ENCODE assay signal across 11 mouse cellular contexts in the genomic region with DNA sequence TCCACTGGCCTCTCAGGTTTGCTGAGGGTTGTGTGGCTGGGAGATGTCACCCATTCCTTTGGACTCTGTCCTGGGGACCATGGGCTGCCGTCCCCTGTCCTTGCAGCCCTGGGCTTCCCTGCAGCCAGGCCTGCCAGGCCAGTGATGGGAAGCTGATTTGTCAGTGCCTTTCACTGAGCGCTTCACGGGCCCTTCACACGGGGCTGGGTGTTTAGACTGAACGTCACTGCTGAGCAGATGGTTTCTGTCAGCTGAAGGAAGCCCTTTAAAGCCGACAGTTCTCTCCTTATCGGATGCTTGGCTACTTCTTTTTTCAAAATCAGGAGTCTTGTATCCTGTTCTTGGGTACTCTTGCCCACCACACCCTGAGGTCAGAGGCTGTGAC.
DNase-seq lines count a peak whose midpoint lies in the region; ATAC-seq and TF ChIP-seq lines count a peak whose summit lies in the region.
"Had no signal": no experiment of that assay in that cellular context is flagged by ENCODE, and none has a peak within 500 bp of the region (broad histone marks: within the 10 kb centered on the region; RNA-seq: fewer than 3 reads in every experiment).

No protein-coding gene starts in this region.

- H3K4me1 ChIP-seq in forebrain, embryonic 15.5 days, result peaks cover 29% of the 10 kb centered on the region
- peaks cover 25% of the 10 kb centered on the region for H3K4me1 ChIP-seq in forebrain, embryonic 12.5 days
- H3K4me1 ChIP-seq in intestine, embryonic 14.5 days (replicated peaks; ENCODE audit: control insufficient read depth, insufficient read depth, low read length), result peaks cover 23% of the 10 kb centered on the region
- no peaks in the 10 kb centered on the region; the same call in 1 of the 2 replicates for H3K4me1 ChIP-seq in intestine, postnatal 0 days (replicated peaks; ENCODE audit: control insufficient read depth, insufficient read depth, low read length)
- H3K4me1 ChIP-seq in limb, embryonic 14.5 days (ENCODE audit: control insufficient read depth, insufficient read depth, low read length), result peaks cover 29% of the 10 kb centered on the region

- no peak for DNase-seq in intestine, embryonic 14.5 days (ENCODE audit: low spot score)
- DNase-seq in brain, embryonic 14.5 days (ENCODE audit: low read depth), result peak; percentile 55
- no peak for DNase-seq in limb, embryonic 14.5 days (ENCODE audit: low spot score)
- DNase-seq in embryo, embryonic 10 days (ENCODE audit: low spot score), result no peak
- DNase-seq in retina, embryonic 14.5 days (ENCODE audit: low spot score), result no peak
- DNase-seq: cerebellum, postnatal 36 days had no signal

- H3K9ac ChIP-seq in forebrain, embryonic 15.5 days (replicated peaks), result no peak overlapping the region
- H3K9ac ChIP-seq in forebrain, embryonic 12.5 days, result no peak overlapping the region
- no peak overlapping the region for H3K9ac ChIP-seq in intestine, embryonic 14.5 days (ENCODE audit: low read length)
- H3K9ac ChIP-seq in intestine, postnatal 0 days (ENCODE audit: low read depth, low read length), result no peak overlapping the region
- H3K9ac ChIP-seq in limb, embryonic 14.5 days (ENCODE audit: low read depth, low read length, severe bottlenecking), result no peak overlapping the region

- ATAC-seq in forebrain, embryonic 15.5 days (replicated peaks), result 0 out of 2 replicates have a peak, but pooled peaks have one; percentile 44
- no peak for ATAC-seq in forebrain, embryonic 12.5 days (ENCODE audit: low FRiP score)
- ATAC-seq in intestine, embryonic 14.5 days (replicated peaks; ENCODE audit: low FRiP score, low TSS enrichment, low read depth), result 0 out of 2 replicates have a peak, but pooled peaks have one; percentile 25
- no peak for ATAC-seq in intestine, postnatal 0 days
- no peak for ATAC-seq in limb, embryonic 14.5 days (ENCODE audit: low FRiP score, low read depth)

- no peak for TF ChIP-seq POLR2A in brain, embryonic 14.5 days (IDR thresholded peaks at IDR 0.05; ENCODE audit: borderline replicate concordance, extremely low read depth, insufficient read depth, insufficient read length, poor library complexity, severe bottlenecking)
- no peak for TF ChIP-seq POLR2A in limb, embryonic 14.5 days (IDR thresholded peaks at IDR 0.05; ENCODE audit: borderline replicate concordance, extremely low read depth, insufficient read depth, insufficient read length)

- no peak for TF ChIP-seq CTCF in intestine, postnatal 0 days (IDR thresholded peaks at IDR 0.05; ENCODE audit: low read depth)
- TF ChIP-seq CTCF in brain, embryonic 14.5 days (IDR thresholded peaks at IDR 0.05; ENCODE audit: borderline replicate concordance, extremely low read depth, insufficient read depth, insufficient read length), result no peak

- H3K27ac ChIP-seq in forebrain, embryonic 15.5 days (replicated peaks), result 0 out of 2 replicates have a peak overlapping the region, but pooled peaks have one; percentile 23
- no peak overlapping the region for H3K27ac ChIP-seq in forebrain, embryonic 12.5 days
- H3K27ac ChIP-seq in intestine, embryonic 14.5 days (ENCODE audit: low read depth), result peak overlapping the region; percentile 66
- H3K27ac ChIP-seq in intestine, postnatal 0 days (ENCODE audit: low read depth, low read length), result no peak overlapping the region
- H3K27ac ChIP-seq in limb, embryonic 14.5 days (replicated peaks; ENCODE audit: low read depth, low read length), result 0 out of 2 replicates have a peak overlapping the region, but pooled peaks have one; percentile 34

- H3K27me3 ChIP-seq in forebrain, embryonic 15.5 days, result no peaks in the 10 kb centered on the region
- H3K27me3 ChIP-seq in forebrain, embryonic 12.5 days, result no peaks in the 10 kb centered on the region; the same call in 1 of the 2 replicates
- H3K27me3 ChIP-seq in intestine, embryonic 14.5 days (replicated peaks; ENCODE audit: control insufficient read depth, insufficient read depth, low read length), result no peaks in the 10 kb centered on the region
- no peaks in the 10 kb centered on the region for H3K27me3 ChIP-seq in intestine, postnatal 0 days (replicated peaks; ENCODE audit: control insufficient read depth, insufficient read depth, low read length)
- no peaks in the 10 kb centered on the region for H3K27me3 ChIP-seq in limb, embryonic 14.5 days (ENCODE audit: control insufficient read depth, insufficient read depth, low read length)

- WGBS in forebrain, embryonic 15.5 days, result 51% methylated on average over 7 of the region's 7 CpGs
- WGBS in forebrain, embryonic 12.5 days, result 76% methylated on average over 7 of the region's 7 CpGs
- 32% methylated on average over 7 of the region's 7 CpGs for WGBS in intestine, embryonic 14.5 days
- 60% methylated on average over 7 of the region's 7 CpGs for WGBS in intestine, postnatal 0 days
- 24% methylated on average over 7 of the region's 7 CpGs for WGBS in limb, embryonic 14.5 days

- no peak overlapping the region for H3K4me3 ChIP-seq in forebrain, embryonic 15.5 days
- no peak overlapping the region for H3K4me3 ChIP-seq in forebrain, embryonic 12.5 days (replicated peaks)
- H3K4me3 ChIP-seq in intestine, embryonic 14.5 days (ENCODE audit: low read depth, low read length), result no peak overlapping the region
- H3K4me3 ChIP-seq in intestine, postnatal 0 days (ENCODE audit: low read depth, low read length), result no peak overlapping the region
- H3K4me3 ChIP-seq in limb, embryonic 14.5 days (replicated peaks; ENCODE audit: low read length), result no peak overlapping the region
- H3K4me3 ChIP-seq: myocyte had no signal

- 0 out of 2 replicates have a peak, but pooled peaks cover 2% of the 10 kb centered on the region for H3K36me3 ChIP-seq in forebrain, embryonic 15.5 days
- H3K36me3 ChIP-seq in forebrain, embryonic 12.5 days (replicated peaks), result peaks cover 57% of the 10 kb centered on the region
- peaks cover 61% of the 10 kb centered on the region for H3K36me3 ChIP-seq in intestine, embryonic 14.5 days (ENCODE audit: control insufficient read depth, insufficient read depth, low read length)
- peaks cover 88% of the 10 kb centered on the region for H3K36me3 ChIP-seq in intestine, postnatal 0 days (ENCODE audit: control insufficient read depth, insufficient read depth)
- peaks cover 81% of the 10 kb centered on the region for H3K36me3 ChIP-seq in limb, embryonic 14.5 days (ENCODE audit: control insufficient read depth, insufficient read depth, low read length)
- H3K36me3 ChIP-seq: G1E had no signal

- H3K9me3 ChIP-seq in forebrain, embryonic 15.5 days, result no peaks in the 10 kb centered on the region
- H3K9me3 ChIP-seq in forebrain, embryonic 12.5 days, result no peaks in the 10 kb centered on the region
- H3K9me3 ChIP-seq in intestine, embryonic 14.5 days (ENCODE audit: control insufficient read depth, low read length), result no peaks in the 10 kb centered on the region
- no peaks in the 10 kb centered on the region for H3K9me3 ChIP-seq in intestine, postnatal 0 days (ENCODE audit: control insufficient read depth)
- H3K9me3 ChIP-seq in limb, embryonic 14.5 days (ENCODE audit: control insufficient read depth, low read length), result no peaks in the 10 kb centered on the region
- H3K9me3 ChIP-seq: G1E had no signal

- H3K4me2 ChIP-seq in forebrain, embryonic 15.5 days (replicated peaks), result no peak overlapping the region
- H3K4me2 ChIP-seq in forebrain, embryonic 12.5 days, result no peak overlapping the region
- peak overlapping the region; percentile 9; the same call in 1 of the 2 replicates for H3K4me2 ChIP-seq in intestine, embryonic 14.5 days (ENCODE audit: low read length)
- H3K4me2 ChIP-seq in intestine, postnatal 0 days (replicated peaks; ENCODE audit: low read depth), result no peak overlapping the region
- H3K4me2 ChIP-seq in limb, embryonic 14.5 days (replicated peaks; ENCODE audit: low read depth, low read length, severe bottlenecking), result no peak overlapping the region

Comparison
In these comparisons a context has a peak if more than half of its experiments do, and no peak if none do; other contexts are left out.
1. ATAC-seq: peak in forebrain, embryonic 15.5 days (single experiment) and intestine, embryonic 14.5 days (single experiment); none in forebrain, embryonic 12.5 days (single experiment), intestine, postnatal 0 days (single experiment) and limb, embryonic 14.5 days (single experiment).
2. H3K27ac ChIP-seq: peak in forebrain, embryonic 15.5 days (single experiment), intestine, embryonic 14.5 days (single experiment) and limb, embryonic 14.5 days (single experiment); none in forebrain, embryonic 12.5 days (single experiment) and intestine, postnatal 0 days (single experiment).